Mouse (Mus musculus) left cerebral cortex, adult 8-10 months (tissue): ENCODE data around the gene Plg. TPM values are rescaled to one million over a fixed set of nuclear protein-coding genes. Genes with fewer than 3 reads are reported as not detected.

Experiments
- DNase-seq, 2 experiments: peaks; one replicate each; pipeline ENCODE4 v3.0.0; 2022; ENCODE audit warnings: low spot score in 2 of 2
- total RNA-seq, 4 experiments: library from RNA; stranded (reverse); gene quantifications; 2 replicates each; pipeline ENCODE4 v1.2.4; 2022

Gene Plg
- total RNA-seq, result under 1 TPM in 3 of 4 experiments, not detected in 1; 0.13 to 0.53 (median 0.16) TPM

- no peak for DNase-seq
Observed at GRCm38 (mm10) chr17:12377981-12378705, at the start of gene Plg. TSS of gene Plg (plus strand) at chr17:12378608.

- DNase-seq, result no peak
Observed at GRCm38 (mm10) chr17:12335115-12335514, 43.3 kb upstream of the Plg start.

- no peak for DNase-seq
Observed at GRCm38 (mm10) chr17:12336073-12336868, 42.1 kb upstream of the Plg start.

- DNase-seq, result no peak
Observed at GRCm38 (mm10) chr17:12337156-12337555, 41.3 kb upstream of the Plg start.

GRCm38 (mm10) chr17:12343702-12344376 is 34.6 kb upstream of the Plg start:
- no peak for DNase-seq

GRCm38 (mm10) chr17:12347462-12347861 is 30.9 kb upstream of the Plg start:
- no peak for DNase-seq

- no peak for DNase-seq
Observed at GRCm38 (mm10) chr17:12351564-12351963, 26.8 kb upstream of the Plg start.

GRCm38 (mm10) chr17:12352781-12353180 is 25.6 kb upstream of the Plg start:
- DNase-seq, result no peak

GRCm38 (mm10) chr17:12359876-12360275 is 18.5 kb upstream of the Plg start:
- DNase-seq, result no peak

GRCm38 (mm10) chr17:12363601-12364425 is 14.6 kb upstream of the Plg start:
- DNase-seq, result no peak

- DNase-seq, result peak in 1 of 2 experiments; percentile 38
Observed at GRCm38 (mm10) chr17:12364426-12364735, 14.0 kb upstream of the Plg start.

GRCm38 (mm10) chr17:12367373-12367930 is 11.0 kb upstream of the Plg start:
- peak in 1 of 2 experiments; percentile 27 for DNase-seq

GRCm38 (mm10) chr17:12369393-12369792 is 9.0 kb upstream of the Plg start:
- no peak for DNase-seq

- no peak for DNase-seq
Observed at GRCm38 (mm10) chr17:12370289-12370688, 8.1 kb upstream of the Plg start.

- DNase-seq, result no peak
Observed at GRCm38 (mm10) chr17:12371310-12371925, 7.0 kb upstream of the Plg start.

- peak in 1 of 2 experiments; percentile 50 for DNase-seq
Observed at GRCm38 (mm10) chr17:12372021-12372420, 6.4 kb upstream of the Plg start.

GRCm38 (mm10) chr17:12373601-12374144 is 4.7 kb upstream of the Plg start:
- no peak for DNase-seq

- DNase-seq, result no peak
Observed at GRCm38 (mm10) chr17:12380287-12380686, 1.9 kb downstream of the Plg start.

GRCm38 (mm10) chr17:12381579-12381978 is 3.2 kb downstream of the Plg start:
- no peak for DNase-seq

- no peak for DNase-seq
Observed at GRCm38 (mm10) chr17:12382531-12382930, 4.1 kb downstream of the Plg start.
